Mouse (Mus musculus) frontal cortex, postnatal 10 days (tissue): Measurements from ENCODE around the gene Asxl2.
"Not testable (repeated sequence)": the region's sequence is repeated elsewhere in the genome, so short reads cannot be mapped to it uniquely, and the experiment has no call there.

Source experiments
- DNase-seq, 2 experiments: peaks; one replicate each; pipeline ENCODE4 v3.0.0; 2022; ENCODE audit warnings: low spot score in 2 of 2, mixed read lengths in 1 of 2

Asxl2 gene

GRCm38 (mm10) chr12:3427891-3428775 lies 1.5 kb downstream of the Asxl2 start:
- no peak for DNase-seq

DNA sequence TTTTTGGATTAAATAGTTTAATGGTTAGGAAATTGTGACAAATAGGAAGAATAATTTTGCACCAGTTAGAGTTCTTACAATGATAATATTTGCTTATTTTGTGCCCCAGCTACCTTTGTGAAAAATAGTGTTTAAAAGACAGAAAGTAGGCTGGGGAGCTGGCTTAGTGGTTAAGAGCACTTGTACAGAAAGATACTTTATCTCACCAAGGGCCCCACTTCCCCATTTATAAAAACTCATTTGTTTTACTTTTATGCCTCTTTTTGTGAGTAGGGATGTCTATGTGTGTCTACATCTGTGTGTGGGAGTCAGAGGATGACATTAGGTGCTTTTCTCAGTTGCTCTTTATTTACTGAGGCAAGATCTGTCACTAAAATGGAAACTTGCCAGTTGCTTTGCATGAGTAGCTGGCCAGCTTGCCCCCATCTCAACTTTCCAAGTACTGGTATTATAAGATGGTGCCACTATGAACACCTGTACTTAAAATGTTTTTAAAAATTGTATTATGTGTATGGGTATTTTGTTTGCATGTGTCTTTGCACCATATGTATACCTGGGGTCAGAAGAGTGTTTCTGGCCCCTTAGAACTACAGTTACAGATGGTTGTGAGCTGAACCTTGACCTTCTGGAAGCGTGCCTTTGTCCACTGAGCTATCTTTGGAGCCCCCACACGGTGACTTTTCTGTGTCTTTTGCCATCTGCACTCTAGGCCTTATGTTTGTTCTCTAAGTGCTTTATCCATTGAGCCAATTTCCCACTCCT lies 3.2 kb downstream of the Asxl2 start:
- DNase-seq = no peak

DNA sequence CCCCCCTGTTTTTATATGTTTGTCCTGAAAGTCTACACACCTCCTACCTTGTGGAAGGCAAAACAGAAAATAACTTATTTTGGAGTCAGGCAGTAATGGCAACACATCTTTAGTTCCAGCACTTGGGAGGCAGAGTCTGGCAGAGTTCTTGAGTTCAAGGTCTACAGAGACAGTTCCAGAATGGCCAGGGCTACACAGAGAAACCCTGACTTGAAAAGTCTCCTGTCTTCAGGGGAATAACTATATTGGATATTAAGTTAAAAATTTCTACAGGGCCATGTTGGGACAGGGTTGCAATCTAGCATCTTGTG lies 3.7 kb downstream of the Asxl2 start:
- no peak for DNase-seq

GRCm38 (mm10) chr12:3430985-3431384 lies 4.3 kb downstream of the Asxl2 start:
- no peak for DNase-seq

- DNase-seq = no peak
These were observed 7.1 kb downstream of the Asxl2 start for GRCm38 (mm10) chr12:3433736-3434135.

DNA sequence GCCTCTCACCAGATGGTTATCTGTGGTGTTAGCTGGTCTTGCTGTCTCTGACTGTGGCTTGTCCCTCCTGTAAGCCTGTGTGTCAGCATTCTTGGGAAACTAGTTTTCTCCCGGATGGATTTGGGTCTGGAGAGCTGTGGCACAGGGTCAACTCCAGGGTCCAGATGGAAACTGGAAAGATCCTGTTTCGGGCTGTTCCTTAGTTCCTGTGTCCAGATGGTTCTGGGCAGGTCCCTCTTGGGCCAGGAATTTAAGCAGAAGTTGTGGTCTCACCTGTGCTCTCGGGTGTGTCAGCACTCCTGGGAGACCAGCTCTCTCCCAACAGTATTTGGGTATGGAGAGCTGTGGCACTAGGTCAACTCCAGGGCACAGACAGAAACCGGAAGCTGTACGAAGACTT lies 9.8 kb downstream of the Asxl2 start:
- no peak for DNase-seq

DNA sequence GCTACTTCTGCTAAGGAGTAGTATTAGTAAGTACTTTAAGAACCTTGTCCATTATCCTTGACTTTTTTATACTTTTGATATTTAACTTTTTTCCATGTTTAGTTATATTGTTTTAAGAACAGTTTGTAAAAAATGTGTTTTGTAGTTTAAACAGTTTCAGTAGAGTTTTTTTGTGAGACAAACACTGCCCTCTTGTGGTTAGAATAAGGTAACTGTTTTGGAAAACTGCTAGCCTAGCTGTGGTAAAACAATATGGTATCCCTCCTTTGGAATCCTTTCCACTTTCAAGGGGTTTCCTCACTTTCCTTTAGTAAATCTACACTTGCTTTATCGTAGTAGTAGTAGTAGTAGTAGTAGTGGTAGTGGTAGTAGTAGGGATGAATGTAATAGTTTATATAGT lies 11.2 kb downstream of the Asxl2 start:
- DNase-seq = no peak

- no peak for DNase-seq
These were observed 14.3 kb downstream of the Asxl2 start for GRCm38 (mm10) chr12:3440916-3441315.

GRCm38 (mm10) chr12:3441361-3441760 lies 14.7 kb downstream of the Asxl2 start:
- no peak for DNase-seq

DNA sequence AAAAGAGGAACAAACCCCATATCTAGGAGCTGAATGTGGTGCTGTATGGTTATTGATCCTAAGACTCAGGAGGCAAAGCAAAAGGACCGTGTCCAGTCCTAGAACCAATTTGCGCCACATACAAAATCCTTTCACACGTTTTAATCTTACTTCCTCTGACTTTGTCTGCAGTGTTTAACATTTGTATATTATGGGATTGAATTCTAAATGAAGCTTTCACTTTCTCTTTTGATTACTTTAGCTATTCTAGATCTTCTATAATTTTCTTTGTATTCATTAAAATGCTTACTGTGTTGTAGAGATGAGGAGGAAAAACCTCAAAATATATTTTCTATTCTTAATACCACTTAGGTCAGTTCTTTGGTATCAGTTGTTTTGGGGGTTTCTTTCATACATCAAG lies 26.9 kb downstream of the Asxl2 start:
- no peak for DNase-seq

DNA sequence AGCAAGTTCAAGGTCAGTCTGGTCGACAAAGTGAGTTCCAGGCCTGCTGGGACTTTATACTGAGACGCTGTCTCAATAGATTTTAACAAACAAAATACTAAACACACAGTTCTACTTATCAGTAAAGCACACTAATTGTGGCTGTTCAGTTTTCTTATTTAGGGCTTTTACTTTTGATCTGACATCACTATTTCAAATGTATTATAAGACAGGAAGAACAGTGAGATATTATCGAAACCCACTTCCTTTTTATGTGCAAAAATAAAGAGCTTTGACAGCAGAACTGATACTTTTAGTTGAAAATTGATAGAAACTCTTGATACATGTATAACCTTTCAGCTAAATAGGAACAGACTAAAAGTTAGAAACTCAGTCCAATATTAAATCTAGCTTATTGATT lies 36.4 kb downstream of the Asxl2 start:
- DNase-seq = no peak

DNA sequence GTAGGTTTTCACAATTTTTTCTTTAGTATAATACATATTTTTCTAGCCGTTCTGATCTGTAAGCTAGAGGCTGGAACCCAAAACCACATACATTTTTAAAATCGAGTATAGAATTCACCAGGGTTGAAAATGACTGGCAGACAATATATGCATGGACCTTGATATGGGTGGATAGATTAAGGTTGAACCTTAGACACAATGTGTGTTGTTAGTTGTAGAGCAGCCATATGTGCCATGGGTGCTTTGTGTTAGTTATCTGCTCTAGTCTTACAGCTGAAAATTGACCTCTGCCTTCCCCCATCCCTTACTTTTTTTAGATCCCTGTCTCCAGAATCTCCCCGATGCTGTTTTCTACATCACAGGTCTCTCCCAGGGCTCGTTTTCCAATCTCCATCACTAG lies 73.0 kb downstream of the Asxl2 start:
- DNase-seq = no peak

GRCm38 (mm10) chr12:3500071-3500470 lies 73.4 kb downstream of the Asxl2 start:
- no peak for DNase-seq

DNA sequence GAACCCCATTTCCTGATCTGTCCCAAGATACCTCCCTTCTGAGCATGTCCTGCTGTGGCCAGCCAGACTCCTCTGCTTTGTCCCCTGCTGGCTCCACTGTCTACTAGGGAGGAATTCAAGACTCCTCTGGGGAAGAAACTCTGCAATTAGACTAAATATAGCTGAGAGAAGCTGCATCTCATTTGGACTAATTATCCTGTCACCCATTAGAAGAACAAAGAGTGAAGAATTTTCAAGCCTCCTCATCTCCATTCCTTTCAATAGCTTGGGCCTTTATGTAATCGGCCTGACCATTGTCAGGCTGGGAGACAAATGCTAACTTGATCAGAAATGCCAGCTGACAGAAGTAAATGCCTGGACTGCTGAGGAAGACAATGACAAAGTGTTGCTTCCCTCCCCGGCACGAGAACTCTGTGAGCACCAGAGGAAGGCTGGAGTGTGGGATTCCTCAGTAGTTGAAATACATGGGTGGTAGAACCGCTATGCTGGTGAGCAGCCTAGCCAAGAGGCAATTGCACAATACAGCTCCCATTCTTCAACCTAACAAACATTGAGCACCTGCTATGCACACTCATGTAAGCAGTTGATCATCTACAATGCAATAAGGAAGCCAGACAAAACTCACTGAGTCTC lies 92.1 kb downstream of the Asxl2 start:
- DNase-seq = no peak

- DNase-seq = not testable (repeated sequence)
These were observed 95.1 kb downstream of the Asxl2 start for GRCm38 (mm10) chr12:3521806-3522205.

DNA sequence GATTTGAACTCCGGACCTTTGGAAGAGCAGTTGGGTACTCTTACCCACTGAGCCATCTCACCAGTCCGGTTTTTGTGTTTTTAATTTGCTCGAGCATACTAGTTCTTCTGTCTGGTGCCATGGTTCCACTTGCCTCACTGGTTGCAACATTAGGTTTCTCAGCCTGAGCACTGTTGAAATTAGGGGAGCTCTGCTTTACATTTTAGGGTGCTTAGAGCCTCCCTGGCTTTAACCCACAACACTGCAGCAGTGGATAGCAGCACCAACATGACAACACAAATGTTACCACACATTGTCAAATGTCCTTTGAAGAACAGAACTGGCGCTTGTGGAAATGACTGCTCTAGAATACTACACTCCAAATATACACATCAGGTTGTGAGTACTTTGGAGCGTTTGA lies 98.9 kb downstream of the Asxl2 start:
- no peak for DNase-seq

DNA sequence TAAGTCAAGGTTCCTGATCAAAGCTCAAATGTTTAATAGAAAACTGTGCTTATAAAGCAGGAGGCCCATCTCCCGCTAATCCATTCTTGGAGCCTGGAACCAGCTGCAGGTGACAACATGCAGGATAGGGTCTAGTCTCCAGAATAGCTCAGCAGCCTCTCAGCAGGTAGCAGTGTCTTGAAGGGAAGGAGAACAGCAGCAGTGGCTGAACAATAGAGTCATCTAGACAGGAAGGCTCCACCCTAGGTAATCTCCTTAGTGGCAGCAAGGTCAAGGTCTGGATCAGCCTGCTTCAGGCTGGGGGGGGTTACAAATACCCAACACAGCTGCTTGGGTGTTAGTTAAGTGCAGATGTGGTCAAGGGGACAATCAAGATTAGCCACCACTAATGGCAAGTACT lies 108.8 kb downstream of the Asxl2 start:
- not testable (repeated sequence) for DNase-seq

GRCm38 (mm10) chr12:3537616-3538015 lies 111.0 kb downstream of the Asxl2 start:
- no peak for DNase-seq

DNA sequence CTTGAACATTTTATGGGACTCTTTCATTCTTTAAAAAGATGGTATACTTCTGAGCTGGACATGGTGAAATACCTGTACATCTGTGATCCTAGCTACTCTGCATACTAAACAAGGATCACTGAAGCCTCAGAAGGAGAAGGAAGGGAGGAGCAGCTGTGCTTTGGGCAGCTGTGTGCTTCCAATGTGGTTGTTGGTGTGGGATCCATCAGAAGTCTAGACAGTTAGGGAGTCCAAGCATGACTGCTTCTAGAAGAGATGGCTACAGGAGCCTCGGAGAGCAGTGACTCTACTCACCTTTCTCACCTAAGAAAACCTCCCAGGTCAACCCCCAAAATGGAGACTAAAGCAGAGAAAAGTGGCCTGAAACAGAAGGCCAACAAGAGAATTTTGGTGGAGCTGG lies 111.4 kb downstream of the Asxl2 start:
- DNase-seq = no peak

DNA sequence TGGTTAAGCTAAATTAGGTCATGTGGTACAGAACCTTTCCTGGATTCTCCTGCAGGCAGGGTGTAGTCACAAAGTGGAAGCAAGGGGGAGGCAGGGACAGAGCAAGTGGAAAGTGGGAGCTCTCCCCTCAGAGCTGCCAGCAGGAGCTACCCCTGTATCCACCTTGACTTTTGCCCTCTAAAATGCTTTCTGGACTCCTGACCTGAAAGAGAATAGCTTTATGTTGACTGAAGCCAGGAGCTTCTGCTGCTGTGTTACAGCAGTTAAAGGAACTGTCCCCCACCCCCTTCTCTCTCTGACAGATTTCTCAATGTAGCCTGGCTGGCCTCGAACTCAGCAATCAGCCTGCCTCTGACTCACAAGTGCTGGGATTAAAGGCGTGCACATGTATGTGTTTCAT lies 112.9 kb downstream of the Asxl2 start:
- DNase-seq = no peak

GRCm38 (mm10) chr12:3540871-3541270 lies 114.2 kb downstream of the Asxl2 start:
- DNase-seq = no peak

- DNase-seq = no peak
These were observed 118.8 kb downstream of the Asxl2 start for GRCm38 (mm10) chr12:3545451-3545850.
